Mouse (Mus musculus) C2C12 (cell line): ENCODE measurements around the gene Foxj2. TPM values are rescaled to one million over a fixed set of nuclear protein-coding genes. Genes with fewer than 3 reads are reported as not detected.

Experiments
- H3K27me3 ChIP-seq: one replicate; pipeline ENCODE4 v1.6.1; 2011; ENCODE audit not compliant: control insufficient read depth, insufficient read depth, insufficient read length
- H3K36me3 ChIP-seq: one replicate; pipeline ENCODE4 v1.6.1; 2011; ENCODE audit not compliant: control insufficient read depth, insufficient read depth
- H3K4me3 ChIP-seq: one replicate; pipeline ENCODE4 v1.5.1; 2011; ENCODE audit warnings: mild to moderate bottlenecking, control low read depth; ENCODE audit not compliant: poor library complexity, insufficient read depth, severe bottlenecking
- H3K79me2 ChIP-seq: one replicate; pipeline ENCODE4 v1.6.1; 2011; ENCODE audit not compliant: control insufficient read depth, insufficient read depth
- H3K79me3 ChIP-seq: one replicate; pipeline ENCODE4 v1.6.1; 2011; ENCODE audit warnings: low read depth, control low read depth
- H3ac ChIP-seq: one replicate; pipeline ENCODE3; 2011; ENCODE audit warnings: low read depth; ENCODE audit not compliant: control insufficient read depth, insufficient read length
- CEBPB ChIP-seq: IDR thresholded peaks from one replicate; pipeline ENCODE4 v1.6.1; 2011; ENCODE audit warnings: low read depth, mild to moderate bottlenecking, control low read depth, moderate library complexity
- CTCF ChIP-seq: IDR thresholded peaks from one replicate; pipeline ENCODE4 v1.5.1; 2011; ENCODE audit not compliant: control insufficient read depth, insufficient read depth, insufficient read length
- FOSL1 ChIP-seq: IDR thresholded peaks from one replicate; pipeline ENCODE4 v1.8.0; 2011; ENCODE audit warnings: mild to moderate bottlenecking, low read length; ENCODE audit not compliant: poor library complexity, insufficient read depth, severe bottlenecking
- MAX ChIP-seq: IDR thresholded peaks from one replicate; pipeline ENCODE4 v1.6.1; 2011; ENCODE audit warnings: mild to moderate bottlenecking, control low read depth
- MYOD1 ChIP-seq: IDR thresholded peaks from one replicate; pipeline ENCODE4 v1.6.1; 2011; ENCODE audit warnings: low read depth; ENCODE audit not compliant: control insufficient read depth, insufficient read length
- MYOG ChIP-seq: IDR thresholded peaks from one replicate; pipeline ENCODE4 v1.6.1; 2011; ENCODE audit not compliant: control insufficient read depth, insufficient read length; ENCODE audit errors: extremely low read depth
- USF1 ChIP-seq: IDR thresholded peaks from one replicate; pipeline ENCODE4 v1.6.1; 2011; ENCODE audit warnings: low read depth, mild to moderate bottlenecking, control low read depth, moderate library complexity
- polyA plus RNA-seq: library from polyadenylated mRNA; unstranded; fragments of >200 nt; fragmentation: generic; extraction: Trizol; gene quantifications from one replicate; pipeline ENCODE4 v1.2.1, GENCODE M21; 2012; ENCODE audit warnings: missing spikeins

The Foxj2 gene
- polyA plus RNA-seq, 1 experiment, result 6.5 TPM

DNA sequence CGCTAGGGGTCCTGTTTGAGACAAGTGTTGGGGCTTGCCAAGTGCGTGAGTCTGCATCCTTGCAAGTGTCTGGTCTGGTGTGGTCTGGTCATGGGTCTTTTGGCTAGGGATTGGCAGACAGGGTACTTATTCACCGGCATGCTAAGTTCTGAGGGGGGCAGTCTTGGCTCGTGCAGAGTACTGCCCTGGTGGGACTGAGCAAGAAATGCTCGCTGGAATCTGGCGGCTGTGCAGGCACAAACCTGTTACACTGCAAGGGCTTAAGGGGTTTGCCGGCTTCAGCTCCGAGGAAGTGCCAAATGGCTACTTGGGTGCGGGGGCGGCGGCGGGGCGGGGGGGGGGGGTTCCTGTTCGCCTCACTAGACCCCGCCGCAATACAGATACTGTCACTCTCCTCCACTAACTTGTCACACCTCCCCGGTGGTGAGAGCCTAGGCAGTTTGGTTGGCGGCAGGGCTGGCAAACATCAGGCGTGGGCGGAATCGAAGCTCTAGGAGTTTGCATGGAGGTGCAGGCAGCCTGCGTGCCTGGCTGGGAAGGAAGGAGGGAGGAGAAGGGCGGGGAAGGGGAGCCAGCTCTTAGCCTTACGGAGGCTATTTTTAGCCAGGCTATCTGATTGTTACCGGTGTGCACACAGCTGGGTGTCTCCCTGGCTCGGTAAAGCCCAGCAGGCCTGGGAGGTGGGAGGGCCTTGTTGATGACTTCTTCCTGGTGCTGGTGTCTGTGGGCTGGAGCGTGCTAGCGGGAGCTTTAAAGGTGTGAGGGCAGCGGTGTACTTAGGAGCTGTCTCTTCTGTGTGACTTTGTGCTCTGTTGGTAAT, 6.4 kb downstream of the Foxj2 start:
- H3K27me3 ChIP-seq, result no peaks in the 10 kb centered on the region
- peak overlapping the region; percentile 4 for H3ac ChIP-seq
- H3K79me2 ChIP-seq, result peaks cover 52% of the 10 kb centered on the region
- no peak overlapping the region for H3K4me3 ChIP-seq
- H3K36me3 ChIP-seq, result peaks cover 19% of the 10 kb centered on the region
- peaks cover 11% of the 10 kb centered on the region for H3K79me3 ChIP-seq
- no peak for TF ChIP-seq MAX
- TF ChIP-seq MYOD1, result no peak
- no peak for TF ChIP-seq FOSL1
- no peak for TF ChIP-seq MYOG
- TF ChIP-seq CTCF, result no peak
- no peak for TF ChIP-seq USF1
- TF ChIP-seq CEBPB, result no peak

DNA sequence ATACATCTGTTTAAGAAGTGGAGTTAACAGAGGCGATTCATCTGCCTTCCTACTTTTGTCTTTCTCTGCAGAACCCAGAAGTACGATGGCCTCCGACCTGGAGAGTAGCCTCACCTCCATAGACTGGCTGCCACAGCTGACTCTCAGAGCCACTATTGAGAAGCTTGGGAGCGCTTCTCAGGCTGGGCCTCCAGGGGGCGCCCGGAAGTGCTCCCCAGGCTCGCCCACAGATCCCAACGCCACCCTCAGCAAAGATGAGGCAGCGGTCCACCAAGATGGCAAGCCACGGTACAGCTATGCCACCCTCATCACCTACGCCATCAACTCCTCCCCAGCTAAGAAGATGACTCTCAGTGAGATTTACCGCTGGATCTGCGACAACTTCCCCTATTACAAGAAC, 8.4 kb downstream of the Foxj2 start:
- no peak overlapping the region for H3K4me3 ChIP-seq
- no peaks in the 10 kb centered on the region for H3K27me3 ChIP-seq
- no peak for TF ChIP-seq MYOG
- no peak for TF ChIP-seq USF1
- TF ChIP-seq MAX, result no peak
- no peak for TF ChIP-seq CTCF
- no peak for TF ChIP-seq FOSL1
- TF ChIP-seq CEBPB, result no peak
- no peak for TF ChIP-seq MYOD1
- H3K36me3 ChIP-seq, result peaks cover 29% of the 10 kb centered on the region
- peaks cover 32% of the 10 kb centered on the region for H3K79me2 ChIP-seq
- H3K79me3 ChIP-seq, result peaks cover 4% of the 10 kb centered on the region
- H3ac ChIP-seq, result no peak overlapping the region

DNA sequence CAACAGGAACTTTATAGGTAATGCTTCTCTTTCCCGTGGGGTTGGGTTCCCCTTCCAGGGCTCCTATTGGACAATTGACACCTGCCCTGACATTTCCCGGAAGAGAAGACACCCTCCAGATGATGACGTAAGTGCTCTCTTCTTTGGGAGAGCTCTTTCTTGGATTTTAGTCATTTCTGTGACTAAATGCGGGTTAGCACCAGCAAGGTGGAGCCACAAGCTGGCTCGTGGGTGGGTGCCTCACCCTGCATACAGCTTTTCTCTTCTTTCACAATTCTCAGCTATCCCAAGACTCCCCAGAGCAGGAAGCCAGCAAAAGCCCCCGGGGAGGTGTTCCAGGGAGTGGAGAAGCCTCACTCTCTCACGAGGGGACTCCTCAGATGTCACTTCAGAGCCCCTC, 13.2 kb downstream of the Foxj2 start:
- no peaks in the 10 kb centered on the region for H3K79me2 ChIP-seq
- no peaks in the 10 kb centered on the region for H3K79me3 ChIP-seq
- H3ac ChIP-seq, result no peak overlapping the region
- no peaks in the 10 kb centered on the region for H3K27me3 ChIP-seq
- peaks cover 58% of the 10 kb centered on the region for H3K36me3 ChIP-seq
- H3K4me3 ChIP-seq, result no peak overlapping the region
- TF ChIP-seq MAX, result no peak

DNA sequence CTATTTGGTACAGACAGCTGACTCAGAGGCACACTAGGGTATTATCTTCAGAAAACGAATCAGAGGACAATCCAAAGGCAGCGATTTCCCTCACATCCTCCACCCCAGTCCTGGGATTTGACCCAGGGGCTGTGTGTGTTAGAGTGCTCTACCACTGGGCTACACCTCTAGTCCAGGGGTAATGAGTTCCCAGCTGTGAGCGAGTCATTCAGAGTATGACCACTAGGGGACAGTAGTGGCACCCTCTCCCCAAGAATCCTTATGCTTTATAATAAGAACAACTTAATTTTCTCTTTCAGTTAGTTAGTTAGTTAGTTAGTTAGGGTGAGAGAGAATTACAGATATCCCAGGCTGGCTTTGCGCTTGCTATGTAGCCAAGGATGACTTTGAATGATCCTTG, 14.7 kb downstream of the Foxj2 start:
- H3K79me2 ChIP-seq, result no peaks in the 10 kb centered on the region
- H3K4me3 ChIP-seq, result no peak overlapping the region
- no peak overlapping the region for H3ac ChIP-seq
- H3K27me3 ChIP-seq, result no peaks in the 10 kb centered on the region
- no peaks in the 10 kb centered on the region for H3K79me3 ChIP-seq
- peaks cover 53% of the 10 kb centered on the region for H3K36me3 ChIP-seq
- TF ChIP-seq MYOD1 (no peak), CEBPB (no peak), MAX (no peak), CTCF (no peak), MYOG (no peak), USF1 (no peak), FOSL1 (no peak)

DNA sequence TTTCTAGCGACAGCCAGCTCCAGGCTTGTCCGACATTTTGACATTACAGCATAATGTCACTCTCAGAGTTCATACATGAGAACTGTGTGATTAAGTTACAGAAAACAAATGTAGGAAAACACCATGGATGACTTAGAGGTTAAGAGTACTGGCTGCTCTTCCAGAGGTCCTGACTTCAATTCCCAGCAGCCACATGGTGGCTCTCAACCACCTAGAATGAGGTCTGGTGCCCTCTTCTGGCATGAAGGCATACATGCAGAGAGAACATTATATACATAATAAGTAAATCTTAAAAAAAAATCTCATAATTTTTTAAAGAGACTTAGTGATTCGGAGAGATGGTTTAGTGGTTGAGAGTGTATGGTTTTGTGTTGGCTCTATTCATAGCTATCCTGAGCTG, 17.3 kb downstream of the Foxj2 start:
- no peak for TF ChIP-seq CTCF
- TF ChIP-seq MAX, result no peak
- TF ChIP-seq MYOD1, result no peak
- TF ChIP-seq MYOG, result no peak
- no peak for TF ChIP-seq FOSL1
- TF ChIP-seq CEBPB, result no peak
- TF ChIP-seq USF1, result no peak
- Histone ChIP-seq H3ac (no peak overlapping the region), H3K79me3 (no peaks in the 10 kb centered on the region), H3K4me3 (no peak overlapping the region), H3K27me3 (no peaks in the 10 kb centered on the region), H3K36me3 (peaks cover 62% of the 10 kb centered on the region), H3K79me2 (no peaks in the 10 kb centered on the region)

DNA sequence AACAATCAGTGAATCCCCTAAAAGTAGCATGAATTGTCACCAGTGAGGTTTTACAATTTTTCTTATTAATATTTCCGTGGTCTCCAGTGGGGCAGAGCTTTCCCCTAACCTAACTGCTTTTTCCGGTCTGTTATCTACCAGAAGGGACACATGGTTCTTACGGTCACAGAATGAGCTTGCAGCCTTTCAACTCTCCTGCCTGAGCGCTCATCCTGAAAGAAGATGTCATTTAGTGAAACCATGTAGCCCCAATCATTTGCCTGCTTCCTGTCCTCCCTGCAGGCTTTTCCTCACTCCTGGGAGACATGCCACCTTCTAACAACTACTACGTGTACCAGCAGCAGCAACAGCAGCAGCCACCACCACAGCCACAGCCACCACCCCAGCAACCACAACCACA, 17.8 kb downstream of the Foxj2 start:
- peaks cover 56% of the 10 kb centered on the region for H3K36me3 ChIP-seq
- H3K27me3 ChIP-seq, result no peaks in the 10 kb centered on the region
- no peak for TF ChIP-seq USF1
- TF ChIP-seq MYOG, result no peak
- TF ChIP-seq MAX, result no peak
- no peak for TF ChIP-seq CTCF
- no peak for TF ChIP-seq MYOD1
- H3K4me3 ChIP-seq, result no peak overlapping the region
- H3K79me3 ChIP-seq, result no peaks in the 10 kb centered on the region
- no peak overlapping the region for H3ac ChIP-seq
- H3K79me2 ChIP-seq, result no peaks in the 10 kb centered on the region
